Mouse (Mus musculus): ENCODE results near the gene Micall1.

DNA sequence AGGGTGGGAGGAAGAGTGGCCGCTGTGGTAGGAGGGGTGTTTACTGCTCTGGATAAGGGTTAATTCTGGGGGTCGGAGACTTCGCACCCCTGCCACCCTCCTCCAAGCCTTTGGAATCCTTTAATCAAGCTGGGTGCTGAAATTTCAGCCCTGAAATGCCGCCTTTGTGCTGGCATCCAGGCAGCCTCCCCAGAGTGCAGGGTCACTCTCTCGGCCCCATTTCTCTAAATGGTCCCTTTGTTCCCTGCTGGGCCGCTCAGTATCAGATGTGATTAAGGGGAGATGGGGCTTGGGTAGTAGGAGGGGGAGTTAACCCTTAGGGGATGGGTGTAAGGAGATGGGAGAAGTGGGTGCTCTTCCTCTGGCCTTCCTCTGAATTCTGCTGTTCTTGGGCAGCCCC, 44.0 kb downstream of the Micall1 start:
- TF ChIP-seq POLR2A (IDR thresholded peaks at IDR 0.05; ENCODE audit: insufficient read depth, low read depth, low read length) (no peak), CTCF (IDR thresholded peaks at IDR 0.05) (no peak), EP300 (IDR thresholded peaks at IDR 0.05; ENCODE audit: insufficient read depth, low read depth, low read length) (no peak)
